Mouse (Mus musculus) brown adipose tissue, adult 24 weeks (tissue): ENCODE results near the gene Slbp. TPM values are rescaled to one million over a fixed set of nuclear protein-coding genes. Genes with fewer than 3 reads are reported as not detected.

ENCODE experiments used
- polyA plus RNA-seq: library from polyadenylated mRNA; stranded (reverse); fragments of >200 nt; gene quantifications from 2 replicates; pipeline ENCODE4 v1.2.4, GENCODE M21; 2012; ENCODE audit not compliant: missing spikeins, insufficient read depth, insufficient read length

The Slbp gene
- polyA plus RNA-seq, 1 experiment, result 30.5 TPM

Other genes with a start within 250 kb of the Slbp start
- gene Nkx1-1, start 218.6 kb downstream of the Slbp start, polyA plus RNA-seq, result not detected in 2 replicates
- gene Fam53a, start 22.9 kb downstream of the Slbp start, polyA plus RNA-seq, result 13.6 and 14.7 TPM in 2 replicates
- gene Gm9903, start 22.6 kb downstream of the Slbp start, polyA plus RNA-seq, result not detected in 2 replicates
- 3.3 and 3.5 TPM in 2 replicates for gene Tacc3, start 5.6 kb upstream of the Slbp start, polyA plus RNA-seq
- 16.3 and 19.4 TPM in 2 replicates for gene Tmem129, start 5.8 kb upstream of the Slbp start, polyA plus RNA-seq
- 1.0 and 3.5 TPM in 2 replicates for gene Fgfr3, start 69.1 kb upstream of the Slbp start, polyA plus RNA-seq
- gene Letm1, start 130.2 kb upstream of the Slbp start, polyA plus RNA-seq, result 124 and 126 TPM in 2 replicates
- gene Nsd2, start 168.2 kb upstream of the Slbp start, polyA plus RNA-seq, result 5.2 and 5.3 TPM in 2 replicates